Mouse (Mus musculus) heart, postnatal 0 days (tissue): Measurements from ENCODE around the gene Amotl2.

ENCODE experiments used
- CTCF ChIP-seq: IDR thresholded peaks from 2 replicates; pipeline ENCODE4 v1.5.1; 2016; ENCODE audit warnings: antibody characterized with exemption, control low read depth, low read depth
- EP300 ChIP-seq: IDR thresholded peaks from 2 replicates; pipeline ENCODE4 v1.6.1; 2016; ENCODE audit warnings: antibody characterized with exemption, low read depth

- TF ChIP-seq CTCF (no peak), EP300 (no peak)
Measured at GRCm38 (mm10) chr9:102729093-102729845, 12.8 kb downstream of the Amotl2 start.
